Mouse (Mus musculus): ENCODE measurements around the gene Usp17ld. TPM values are rescaled to one million over a fixed set of nuclear protein-coding genes. Genes with fewer than 3 reads are reported as not detected.

Gene Usp17ld
- not detected for polyA plus RNA-seq (2014; fragmentation: Illumina TruSeq; extraction: RNeasy Lipid Tissue Mini Kit (QIAGEN cat#74804); ENCODE audit: low read depth, low replicate concordance)

GRCm38 (mm10) chr7:103252405-103252804 is at the start of gene Usp17ld:
Gene Usp17ld (minus strand): TSS chr7:103252505.

GRCm38 (mm10) chr7:103216696-103217095 is 35.6 kb downstream of the Usp17ld start, which contains the start of gene Olfr594:
Gene Olfr594 (plus strand): TSS chr7:103216996.

GRCm38 (mm10) chr7:103211562-103211961 is 40.7 kb downstream of the Usp17ld start, which contains the start of gene Olfr593:
Gene Olfr593 (plus strand): TSS chr7:103211862.

Other genes starting within 250 kb of the Usp17ld start
- gene Olfr582, start 214.5 kb downstream of the Usp17ld start, polyA plus RNA-seq (2014; fragmentation: Illumina TruSeq; extraction: RNeasy Lipid Tissue Mini Kit (QIAGEN cat#74804); ENCODE audit: low read depth, low replicate concordance): not detected
- gene Olfr583, start 201.2 kb downstream of the Usp17ld start, polyA plus RNA-seq (2014; fragmentation: Illumina TruSeq; extraction: RNeasy Lipid Tissue Mini Kit (QIAGEN cat#74804); ENCODE audit: low read depth, low replicate concordance): not detected
- gene Olfr584, start 170.6 kb downstream of the Usp17ld start, polyA plus RNA-seq (2014; fragmentation: Illumina TruSeq; extraction: RNeasy Lipid Tissue Mini Kit (QIAGEN cat#74804); ENCODE audit: low read depth, low replicate concordance): not detected
- not detected for gene Olfr585, start 154.8 kb downstream of the Usp17ld start, polyA plus RNA-seq (2014; fragmentation: Illumina TruSeq; extraction: RNeasy Lipid Tissue Mini Kit (QIAGEN cat#74804); ENCODE audit: low read depth, low replicate concordance)
- not detected for gene Olfr586, start 126.9 kb downstream of the Usp17ld start, polyA plus RNA-seq (2014; fragmentation: Illumina TruSeq; extraction: RNeasy Lipid Tissue Mini Kit (QIAGEN cat#74804); ENCODE audit: low read depth, low replicate concordance)
- not detected for gene Olfr588-ps1, start 111.6 kb downstream of the Usp17ld start, polyA plus RNA-seq (2014; fragmentation: Illumina TruSeq; extraction: RNeasy Lipid Tissue Mini Kit (QIAGEN cat#74804); ENCODE audit: low read depth, low replicate concordance)
- gene Olfr589, start 96.1 kb downstream of the Usp17ld start, polyA plus RNA-seq (2014; fragmentation: Illumina TruSeq; extraction: RNeasy Lipid Tissue Mini Kit (QIAGEN cat#74804); ENCODE audit: low read depth, low replicate concordance): not detected
- gene Olfr591, start 74.2 kb downstream of the Usp17ld start, polyA plus RNA-seq (2014; fragmentation: Illumina TruSeq; extraction: RNeasy Lipid Tissue Mini Kit (QIAGEN cat#74804); ENCODE audit: low read depth, low replicate concordance): not detected
- gene Olfr592, start 67.7 kb downstream of the Usp17ld start, polyA plus RNA-seq (2014; fragmentation: Illumina TruSeq; extraction: RNeasy Lipid Tissue Mini Kit (QIAGEN cat#74804); ENCODE audit: low read depth, low replicate concordance): not detected
- not detected for gene Olfr593, start 40.6 kb downstream of the Usp17ld start, polyA plus RNA-seq (2014; fragmentation: Illumina TruSeq; extraction: RNeasy Lipid Tissue Mini Kit (QIAGEN cat#74804); ENCODE audit: low read depth, low replicate concordance)
- not detected for gene Olfr594, start 35.5 kb downstream of the Usp17ld start, polyA plus RNA-seq (2014; fragmentation: Illumina TruSeq; extraction: RNeasy Lipid Tissue Mini Kit (QIAGEN cat#74804); ENCODE audit: low read depth, low replicate concordance)
- not detected for gene Olfr596, start 53.1 kb upstream of the Usp17ld start, polyA plus RNA-seq (2014; fragmentation: Illumina TruSeq; extraction: RNeasy Lipid Tissue Mini Kit (QIAGEN cat#74804); ENCODE audit: low read depth, low replicate concordance)
- not detected for gene Olfr597, start 63.8 kb upstream of the Usp17ld start, polyA plus RNA-seq (2014; fragmentation: Illumina TruSeq; extraction: RNeasy Lipid Tissue Mini Kit (QIAGEN cat#74804); ENCODE audit: low read depth, low replicate concordance)
- gene Olfr598, start 71.1 kb upstream of the Usp17ld start, polyA plus RNA-seq (2014; fragmentation: Illumina TruSeq; extraction: RNeasy Lipid Tissue Mini Kit (QIAGEN cat#74804); ENCODE audit: low read depth, low replicate concordance): not detected
- not detected for gene Olfr599, start 83.4 kb upstream of the Usp17ld start, polyA plus RNA-seq (2014; fragmentation: Illumina TruSeq; extraction: RNeasy Lipid Tissue Mini Kit (QIAGEN cat#74804); ENCODE audit: low read depth, low replicate concordance)
- gene Olfr600, start 97.2 kb upstream of the Usp17ld start, polyA plus RNA-seq (2014; fragmentation: Illumina TruSeq; extraction: RNeasy Lipid Tissue Mini Kit (QIAGEN cat#74804); ENCODE audit: low read depth, low replicate concordance): not detected
- not detected for gene Olfr601, start 110.2 kb upstream of the Usp17ld start, polyA plus RNA-seq (2014; fragmentation: Illumina TruSeq; extraction: RNeasy Lipid Tissue Mini Kit (QIAGEN cat#74804); ENCODE audit: low read depth, low replicate concordance)
- gene Olfr603, start 133.7 kb upstream of the Usp17ld start, polyA plus RNA-seq (2014; fragmentation: Illumina TruSeq; extraction: RNeasy Lipid Tissue Mini Kit (QIAGEN cat#74804); ENCODE audit: low read depth, low replicate concordance): not detected
- not detected for gene Usp17lc, start 162.6 kb upstream of the Usp17ld start, polyA plus RNA-seq (2014; fragmentation: Illumina TruSeq; extraction: RNeasy Lipid Tissue Mini Kit (QIAGEN cat#74804); ENCODE audit: low read depth, low replicate concordance)
- gene Olfr605, start 192.9 kb upstream of the Usp17ld start, polyA plus RNA-seq (2014; fragmentation: Illumina TruSeq; extraction: RNeasy Lipid Tissue Mini Kit (QIAGEN cat#74804); ENCODE audit: low read depth, low replicate concordance): not detected
- gene Olfr606, start 196.5 kb upstream of the Usp17ld start, polyA plus RNA-seq (2014; fragmentation: Illumina TruSeq; extraction: RNeasy Lipid Tissue Mini Kit (QIAGEN cat#74804); ENCODE audit: low read depth, low replicate concordance): not detected
- not detected for gene Olfr607, start 211.6 kb upstream of the Usp17ld start, polyA plus RNA-seq (2014; fragmentation: Illumina TruSeq; extraction: RNeasy Lipid Tissue Mini Kit (QIAGEN cat#74804); ENCODE audit: low read depth, low replicate concordance)
- not detected for gene Olfr608, start 217.4 kb upstream of the Usp17ld start, polyA plus RNA-seq (2014; fragmentation: Illumina TruSeq; extraction: RNeasy Lipid Tissue Mini Kit (QIAGEN cat#74804); ENCODE audit: low read depth, low replicate concordance)
- not detected for gene Olfr609, start 245.6 kb upstream of the Usp17ld start, polyA plus RNA-seq (2014; fragmentation: Illumina TruSeq; extraction: RNeasy Lipid Tissue Mini Kit (QIAGEN cat#74804); ENCODE audit: low read depth, low replicate concordance)